Mouse (Mus musculus) midbrain, postnatal 0 days (tissue): ENCODE results near the gene Kti12. TPM values are rescaled to one million over a fixed set of nuclear protein-coding genes. Genes with fewer than 3 reads are reported as not detected.
A peak's percentile ranks its signal among the peaks of the same experiment; 100 is the strongest.

ENCODE experiments used
- ATAC-seq: fragments of 200-750 bp; cut with Nextera tagmentation; 2 replicates; pipeline ENCODE4 v1.8.0; 2017; ENCODE audit warnings: moderate number of reproducible peaks, mild to moderate bottlenecking, moderate TSS enrichment, moderate library complexity; ENCODE audit not compliant: low FRiP score
- DNase-seq: peaks from one replicate; pipeline ENCODE4 v3.0.0-alpha.2; 2015; ENCODE audit warnings: low spot score
- H3K27ac ChIP-seq: fragments of 300-500 bp; sonication (generic); 2 replicates; pipeline ENCODE4 v1.5.1; 2014; ENCODE audit warnings: low read depth, mild to moderate bottlenecking, low read length, mixed read lengths
- H3K27me3 ChIP-seq: fragments of 300-500 bp; sonication (generic); 2 replicates; pipeline ENCODE4 v1.6.1; 2014; ENCODE audit warnings: low read length, control low read depth, mixed read lengths; ENCODE audit not compliant: insufficient read depth
- H3K36me3 ChIP-seq: fragments of 300-500 bp; sonication (generic); 2 replicates; pipeline ENCODE4 v1.6.1; 2014; ENCODE audit warnings: low read length, control low read depth, mixed read lengths; ENCODE audit not compliant: insufficient read depth
- H3K4me1 ChIP-seq: fragments of 300-500 bp; sonication (generic); 2 replicates; pipeline ENCODE4 v1.6.1; 2014; ENCODE audit warnings: mild to moderate bottlenecking, control low read depth, antibody characterized with exemption, low read length, mixed read lengths; ENCODE audit not compliant: insufficient read depth
- H3K4me2 ChIP-seq: fragments of 300-500 bp; sonication (generic); 2 replicates; pipeline ENCODE4 v1.6.1; 2014; ENCODE audit warnings: low read depth, mild to moderate bottlenecking, low read length, mixed read lengths; ENCODE audit not compliant: poor library complexity, severe bottlenecking
- H3K4me3 ChIP-seq: fragments of 300-500 bp; sonication (generic); 2 replicates; pipeline ENCODE4 v1.5.1; 2014; ENCODE audit warnings: low read depth, mild to moderate bottlenecking, low read length, moderate library complexity
- H3K9ac ChIP-seq: fragments of 300-500 bp; sonication (generic); replicated peaks from 2 replicates; pipeline ENCODE4 v1.6.1; 2014; ENCODE audit warnings: mild to moderate bottlenecking, low read length, moderate library complexity, mixed read lengths; ENCODE audit not compliant: poor library complexity, severe bottlenecking
- H3K9me3 ChIP-seq: fragments of 300-500 bp; sonication (generic); 2 replicates; pipeline ENCODE4 v1.6.1; 2016; ENCODE audit warnings: low read length, control low read depth
- CTCF ChIP-seq: IDR thresholded peaks from 2 replicates; pipeline ENCODE4 v1.5.1; 2016; ENCODE audit warnings: antibody characterized with exemption, mild to moderate bottlenecking
- WGBS: fragments of 180-500 bp; shearing (Covaris S2); extraction: QIAGEN DNeasy Blood & Tissue Kit; methylation state at CpG from one replicate; pipeline ENCODE4 v1.1.7; 2014; 5-methylcytosine and 5-hydroxymethylcytosine counted together
- polyA plus RNA-seq: library from polyadenylated mRNA; unstranded; fragments of >200 nt; fragmentation: Nextera tagmentation; extraction: Ambion mirVana; gene quantifications from 2 replicates; pipeline ENCODE4 v1.2.1, GENCODE M21; 2015
- total RNA-seq: library from RNA; depleted of rRNA; stranded (reverse); fragments of >200 nt; gene quantifications from 2 replicates; pipeline ENCODE4 v1.2.3, GENCODE M21; 2014

Kti12 gene
- total and polyA plus RNA-seq, 2 experiments from 2014 or later: 21.2 to 34.4 TPM

- Histone ChIP-seq H3K4me1 (peaks cover 11% of the 10 kb centered on the region; the same call in 1 of the 2 replicates), H3K27me3 (no peaks in the 10 kb centered on the region), H3K9ac (no peak overlapping the region), H3K4me2 (no peak overlapping the region), H3K36me3 (no peaks in the 10 kb centered on the region), H3K9me3 (no peaks in the 10 kb centered on the region), H3K27ac (no peak overlapping the region), H3K4me3 (no peak overlapping the region)
- 92% methylated on average over 5 of the region's 5 CpGs for WGBS
- ATAC-seq (no peak), DNase-seq (no peak)
- TF ChIP-seq CTCF: no peak
These were observed 1.6 kb upstream of the Kti12 start for GRCm38 (mm10) chr4:108845824-108846569.

- H3K27me3 ChIP-seq: no peaks in the 10 kb centered on the region
- 15% methylated on average over 20 of the region's 20 CpGs for WGBS
- no peak for TF ChIP-seq CTCF
- H3K9me3 ChIP-seq: no peaks in the 10 kb centered on the region
- DNase-seq (peak; percentile 28), ATAC-seq (peak; percentile 36; the same call in 1 of the 2 replicates)
- H3K4me1 ChIP-seq: peaks cover 11% of the 10 kb centered on the region; the same call in 1 of the 2 replicates
- H3K9ac ChIP-seq: peak within 1 kb of the TSS; percentile 70
- peak within 1 kb of the TSS; percentile 96 for H3K4me2 ChIP-seq
- peak within 1 kb of the TSS; percentile 71 for H3K27ac ChIP-seq
- 0 out of 2 replicates have a peak, but pooled peaks cover 1% of the 10 kb centered on the region for H3K36me3 ChIP-seq
- H3K4me3 ChIP-seq: peak within 1 kb of the TSS; percentile 91
These were observed 892 bp downstream of the Kti12 start, which contains the start of gene A730015C16Rik for GRCm38 (mm10) chr4:108848505-108848848. Gene A730015C16Rik, minus strand, starts transcription at chr4:108848619.

GRCm38 (mm10) chr4:108866806-108867205 is 19.2 kb downstream of the Kti12 start:
- Histone ChIP-seq H3K9ac (no peak overlapping the region), H3K27ac (no peak overlapping the region), H3K36me3 (peaks cover 19% of the 10 kb centered on the region; the same call in 1 of the 2 replicates), H3K9me3 (no peaks in the 10 kb centered on the region), H3K4me3 (no peak overlapping the region), H3K27me3 (no peaks in the 10 kb centered on the region), H3K4me1 (no peaks in the 10 kb centered on the region), H3K4me2 (no peak overlapping the region)
- 88% methylated on average over 7 of the region's 7 CpGs for WGBS
- DNase-seq (no peak), ATAC-seq (no peak)
- TF ChIP-seq CTCF: no peak

- Histone ChIP-seq H3K36me3 (no peaks in the 10 kb centered on the region), H3K4me3 (no peak overlapping the region), H3K27ac (no peak overlapping the region), H3K4me1 (no peaks in the 10 kb centered on the region), H3K9ac (no peak overlapping the region), H3K9me3 (no peaks in the 10 kb centered on the region), H3K4me2 (no peak overlapping the region), H3K27me3 (no peaks in the 10 kb centered on the region)
- peak; percentile 99 for TF ChIP-seq CTCF
- 35% methylated on average over 10 of the region's 10 CpGs for WGBS
- ATAC-seq: peak; percentile 90
- peak; percentile 96 for DNase-seq
These were observed 22.3 kb downstream of the Kti12 start for GRCm38 (mm10) chr4:108869730-108870374.

GRCm38 (mm10) chr4:108873746-108874145 is 26.2 kb downstream of the Kti12 start:
- H3K9me3 ChIP-seq: no peaks in the 10 kb centered on the region
- H3K4me2 ChIP-seq: no peak overlapping the region
- ATAC-seq (no peak), DNase-seq (no peak)
- no peak for TF ChIP-seq CTCF
- no peak overlapping the region for H3K27ac ChIP-seq
- no peak overlapping the region for H3K9ac ChIP-seq
- WGBS: 88% methylated on average over 5 of the region's 5 CpGs
- no peaks in the 10 kb centered on the region for H3K36me3 ChIP-seq
- no peaks in the 10 kb centered on the region for H3K4me1 ChIP-seq
- H3K4me3 ChIP-seq: no peak overlapping the region
- no peaks in the 10 kb centered on the region for H3K27me3 ChIP-seq

- no peaks in the 10 kb centered on the region for H3K36me3 ChIP-seq
- no peak overlapping the region for H3K27ac ChIP-seq
- no peaks in the 10 kb centered on the region for H3K4me1 ChIP-seq
- H3K9me3 ChIP-seq: no peaks in the 10 kb centered on the region
- DNase-seq (no peak), ATAC-seq (no peak)
- no peak overlapping the region for H3K4me3 ChIP-seq
- no peak overlapping the region for H3K4me2 ChIP-seq
- no peaks in the 10 kb centered on the region for H3K27me3 ChIP-seq
- 80% methylated on average over 6 of the region's 6 CpGs for WGBS
- no peak for TF ChIP-seq CTCF
- H3K9ac ChIP-seq: no peak overlapping the region
These were observed 30.3 kb downstream of the Kti12 start for GRCm38 (mm10) chr4:108877901-108878300.
